Mouse (Mus musculus): ENCODE data around the gene Ifit1. TPM values are rescaled to one million over a fixed set of nuclear protein-coding genes. Genes with fewer than 3 reads are reported as not detected.
"Not testable (repeated sequence)": the region's sequence is repeated elsewhere in the genome, so short reads cannot be mapped to it uniquely, and the experiment has no call there.

Ifit1 gene
- total RNA-seq (2015) (1.5 and 2.1 TPM in 2 replicates), total RNA-seq (2017) (1.0 and 1.1 TPM in 2 replicates)

GRCm38 (mm10) chr19:34640623-34641022, at the start of gene Ifit1, which contains the start of gene Ifit1bl2:
Gene Ifit1, plus strand, starts transcription at chr19:34640871.
Gene Ifit1bl2, minus strand, starts transcription at chr19:34640743.
- ATAC-seq (replicated peaks; ENCODE audit: poor library complexity): peak; percentile 83

- no peak for ATAC-seq (replicated peaks; ENCODE audit: poor library complexity)
These were observed 47.2 kb upstream of the Ifit1 start for GRCm38 (mm10) chr19:34593456-34593855.

DNA sequence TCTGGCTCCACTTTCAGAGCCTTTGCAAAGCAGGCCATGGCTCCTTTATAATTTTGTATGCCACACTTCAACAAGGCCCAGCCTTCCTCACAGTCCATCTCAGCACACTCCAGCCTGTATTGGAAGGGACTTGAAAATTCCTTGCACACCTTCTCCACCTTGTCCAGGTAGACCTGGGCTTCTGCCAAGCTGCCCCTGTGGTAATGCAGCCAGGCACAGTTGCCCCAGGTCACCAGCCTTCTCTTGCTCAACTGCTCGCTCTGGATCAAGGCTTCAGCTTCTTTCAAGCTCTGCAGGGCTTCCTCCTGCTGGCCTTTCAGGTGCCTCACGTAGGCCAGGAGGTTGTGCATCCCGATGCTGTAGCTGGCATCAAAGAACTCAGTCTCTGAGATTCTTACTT, 46.1 kb upstream of the Ifit1 start:
- not testable (repeated sequence) for ATAC-seq (replicated peaks; ENCODE audit: poor library complexity)

GRCm38 (mm10) chr19:34596811-34597210, 43.9 kb upstream of the Ifit1 start:
- ATAC-seq (replicated peaks; ENCODE audit: poor library complexity): peak; percentile 18; the same call in 1 of the 2 replicates

GRCm38 (mm10) chr19:34598341-34598740, 42.3 kb upstream of the Ifit1 start:
- ATAC-seq (replicated peaks; ENCODE audit: poor library complexity): no peak

GRCm38 (mm10) chr19:34599250-34599649, 41.4 kb upstream of the Ifit1 start:
- peak; percentile 62 for ATAC-seq (replicated peaks; ENCODE audit: poor library complexity)

- peak; percentile 59 for ATAC-seq (replicated peaks; ENCODE audit: poor library complexity)
These were observed 38.8 kb upstream of the Ifit1 start, which contains the start of gene Ifit1bl1 for GRCm38 (mm10) chr19:34601888-34602287. Gene Ifit1bl1, minus strand, starts transcription at chr19:34601956.

DNA sequence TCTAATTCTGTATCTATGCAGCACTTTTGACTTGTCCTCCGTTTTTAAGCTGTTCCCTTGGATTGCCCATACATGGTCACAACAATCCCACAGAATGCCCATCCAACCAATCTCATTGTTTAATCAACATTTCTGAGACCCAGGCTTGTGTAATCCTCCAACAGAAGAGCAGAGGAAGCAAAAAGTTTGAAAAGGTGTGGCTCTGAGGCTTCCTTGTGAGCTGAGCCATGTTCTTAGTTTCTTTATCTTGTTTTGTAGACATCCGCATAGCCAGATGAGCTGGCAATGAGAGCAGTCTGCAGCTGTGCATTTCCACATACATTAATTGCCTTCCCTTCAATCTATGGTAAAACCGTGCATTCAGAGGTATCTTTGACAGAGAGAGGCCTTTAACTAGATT, 35.2 kb upstream of the Ifit1 start:
- no peak for ATAC-seq (replicated peaks; ENCODE audit: poor library complexity)

DNA sequence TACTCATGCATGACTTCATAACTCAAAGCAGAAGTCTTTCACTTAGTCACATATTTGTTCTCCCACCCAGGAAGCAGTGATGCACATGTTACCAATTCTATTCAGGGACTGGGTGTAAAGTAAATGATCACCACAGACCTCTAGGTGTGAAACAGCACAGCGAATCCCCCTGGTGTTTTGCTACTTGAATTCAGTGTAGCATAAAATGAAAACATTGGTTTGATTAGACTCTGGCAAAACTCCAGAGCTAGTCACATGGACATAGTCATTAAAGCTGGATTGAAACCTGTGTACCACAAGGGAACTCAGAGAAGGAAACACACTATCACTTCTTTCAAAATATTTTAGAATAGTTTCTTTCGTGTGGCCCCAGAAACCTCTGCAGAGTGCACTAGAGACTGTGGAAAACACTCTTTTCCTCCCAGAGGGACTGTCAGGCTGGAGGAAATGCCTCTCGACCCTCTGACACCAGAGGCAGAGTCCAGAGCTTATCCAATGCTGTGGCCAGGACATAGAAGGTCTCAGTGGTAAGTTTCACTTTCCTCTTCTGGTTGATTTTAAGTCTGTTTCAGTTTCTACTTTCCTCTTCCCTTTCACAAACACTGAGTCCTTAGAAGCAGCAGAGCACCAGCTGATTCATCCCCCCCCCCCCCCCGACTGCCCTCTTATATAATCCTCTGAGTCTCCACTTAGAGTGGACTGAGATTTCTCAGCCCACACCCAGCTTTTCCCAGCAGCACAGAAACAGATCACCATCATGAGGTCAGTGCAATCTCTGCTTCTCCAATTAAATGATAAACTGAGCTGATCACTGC, 33.2 kb upstream of the Ifit1 start, which contains the start of gene Ifit3b:
TSS of gene Ifit3b (plus strand) at position 734 of the 815 bp plus-strand sequence.
- peak; percentile 78 for ATAC-seq (replicated peaks; ENCODE audit: poor library complexity)

GRCm38 (mm10) chr19:34610118-34610517, 30.6 kb upstream of the Ifit1 start:
- not testable (repeated sequence) for ATAC-seq (replicated peaks; ENCODE audit: poor library complexity)

- not testable (repeated sequence) for ATAC-seq (replicated peaks; ENCODE audit: poor library complexity)
These were observed 28.2 kb upstream of the Ifit1 start for GRCm38 (mm10) chr19:34612243-34613001.

GRCm38 (mm10) chr19:34620871-34621270, 19.8 kb upstream of the Ifit1 start:
- ATAC-seq (replicated peaks; ENCODE audit: poor library complexity): no peak

- ATAC-seq (replicated peaks; ENCODE audit: poor library complexity): no peak
These were observed 16.9 kb upstream of the Ifit1 start for GRCm38 (mm10) chr19:34623781-34624180.

DNA sequence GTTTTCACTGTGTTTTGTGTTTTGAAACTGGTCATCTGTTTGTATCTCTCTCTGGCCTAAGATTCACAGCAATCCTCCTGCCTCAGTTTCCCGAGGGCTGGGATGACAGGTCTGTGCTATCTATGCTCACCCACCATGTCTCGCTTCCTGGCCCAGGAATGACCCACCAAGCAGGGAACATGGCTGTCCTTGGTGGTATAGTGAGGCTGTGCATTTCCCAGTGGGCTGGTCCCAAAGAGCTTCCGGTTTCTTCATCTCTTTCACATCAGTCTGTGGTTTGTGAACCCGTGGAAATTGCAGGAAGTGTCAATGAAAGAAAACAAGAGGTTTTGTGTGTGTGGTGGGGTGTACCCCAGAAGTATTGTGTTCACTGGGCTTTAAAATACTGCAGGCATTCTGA, 16.0 kb upstream of the Ifit1 start:
- peak; percentile 83 for ATAC-seq (replicated peaks; ENCODE audit: poor library complexity)

DNA sequence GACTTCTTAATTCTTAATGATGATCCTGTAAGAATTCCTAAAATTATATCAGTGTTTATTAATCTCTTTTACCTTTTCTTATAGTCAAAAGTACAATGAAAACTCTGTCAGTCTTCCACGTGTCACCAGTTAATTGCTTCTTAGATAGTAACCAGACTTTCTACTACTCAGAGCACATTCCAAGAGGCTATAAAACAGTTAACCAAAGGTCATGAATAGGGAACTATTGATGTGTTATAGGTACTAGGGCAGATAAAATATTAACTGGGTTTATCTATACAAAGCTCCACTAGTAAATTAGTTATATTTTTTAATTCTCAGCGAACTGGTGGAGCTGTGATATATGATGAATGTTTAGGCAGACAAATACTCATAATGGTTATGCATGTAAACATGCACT, 13.2 kb upstream of the Ifit1 start:
- ATAC-seq (replicated peaks; ENCODE audit: poor library complexity): no peak

- no peak for ATAC-seq (replicated peaks; ENCODE audit: poor library complexity)
These were observed 9.2 kb upstream of the Ifit1 start for GRCm38 (mm10) chr19:34631487-34631886.

GRCm38 (mm10) chr19:34633484-34633883, 7.2 kb upstream of the Ifit1 start:
- peak; percentile 84 for ATAC-seq (replicated peaks; ENCODE audit: poor library complexity)

DNA sequence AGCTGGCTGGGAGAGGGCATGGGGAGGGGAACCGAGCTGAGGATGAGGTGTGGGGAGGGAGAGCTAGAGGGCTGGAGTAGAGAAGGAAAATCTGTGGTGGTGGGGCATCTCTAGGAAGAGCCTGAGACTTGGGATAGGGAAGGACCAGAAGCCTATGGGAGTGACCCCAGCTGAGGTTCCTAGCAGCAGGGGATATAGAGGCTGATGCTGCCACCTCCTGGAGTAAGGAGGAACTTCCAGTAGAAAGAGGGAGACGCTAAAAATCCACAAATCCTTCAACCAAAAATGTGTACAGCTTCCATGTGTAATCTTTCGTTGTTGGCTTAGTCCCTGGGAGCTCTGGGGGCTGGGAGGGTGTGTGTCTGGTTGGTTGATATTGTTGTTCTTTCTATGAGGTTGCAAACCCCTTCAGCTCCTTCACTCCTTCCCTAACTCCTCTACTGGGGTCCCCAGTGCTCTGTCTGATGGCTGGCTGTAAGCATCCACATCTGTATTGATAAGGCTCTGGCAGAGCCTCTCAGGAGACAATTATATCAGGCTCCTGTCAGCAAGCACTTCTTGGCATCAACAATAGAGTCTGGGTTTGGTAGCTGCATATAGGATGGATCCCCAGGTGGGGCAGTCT, 3.6 kb upstream of the Ifit1 start:
- ATAC-seq (replicated peaks; ENCODE audit: poor library complexity): peak; percentile 78

- no peak for ATAC-seq (replicated peaks; ENCODE audit: poor library complexity)
These were observed 1.9 kb downstream of the Ifit1 start for GRCm38 (mm10) chr19:34642616-34643015.

GRCm38 (mm10) chr19:34647630-34648029, 7.0 kb downstream of the Ifit1 start:
- ATAC-seq (replicated peaks; ENCODE audit: poor library complexity): not testable (repeated sequence)

DNA sequence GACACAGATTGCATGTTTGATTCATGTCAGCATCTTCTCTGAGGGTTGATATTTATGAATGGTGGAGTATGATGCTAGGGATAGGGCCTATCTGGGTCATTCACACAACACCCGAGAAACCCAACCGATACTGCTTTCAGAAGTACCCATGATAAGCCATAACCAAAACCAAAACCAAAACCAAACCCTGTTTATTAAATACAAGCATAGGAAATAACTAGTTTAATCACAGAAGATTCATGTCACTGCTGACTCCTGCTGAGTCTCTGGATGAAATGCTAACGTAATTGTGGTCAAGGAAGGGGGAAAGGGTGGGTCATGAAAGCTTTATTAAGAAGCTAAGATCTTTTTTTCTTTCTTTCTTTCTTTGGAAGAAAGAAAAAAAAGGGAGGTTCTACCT, 9.6 kb downstream of the Ifit1 start:
- ATAC-seq (replicated peaks; ENCODE audit: poor library complexity): peak; percentile 26; the same call in 1 of the 2 replicates

Measured in megakaryocyte progenitor cell, adult 5-6 weeks (primary cell).